In the genomic region with DNA sequence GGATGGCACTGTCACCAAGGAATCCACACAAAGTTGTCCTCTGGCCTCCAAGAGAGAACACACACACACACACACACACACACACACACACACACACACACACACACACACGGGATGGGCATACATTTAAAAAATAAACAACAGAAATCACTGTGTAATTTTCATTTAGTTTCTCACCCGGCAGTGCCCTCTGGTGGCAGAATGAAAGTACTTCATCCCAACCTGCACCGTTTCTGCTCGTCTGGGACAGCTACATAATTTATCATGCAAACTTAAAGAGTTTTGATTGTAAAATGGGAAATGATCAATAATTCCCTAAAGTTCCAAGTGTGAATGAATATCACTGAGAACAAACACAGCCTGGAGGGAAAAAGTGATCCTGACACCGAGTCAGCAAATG, we compare ENCODE assay signal across 7 mouse cellular contexts.
DNase-seq lines count a peak whose midpoint lies in the region; ATAC-seq and TF ChIP-seq lines count a peak whose summit lies in the region.

No protein-coding gene starts in this region.

- ATAC-seq in intestine, postnatal 0 days: no peak
- ATAC-seq in intestine, embryonic 16.5 days: no peak
- peak; percentile 53 for ATAC-seq in CD4-positive, CD25-positive, alpha-beta regulatory T cell, adult 4 months

- no peak overlapping the region for H3K4me3 ChIP-seq in intestine, postnatal 0 days (ENCODE audit: low read depth, low read length)
- no peak overlapping the region for H3K4me3 ChIP-seq in intestine, embryonic 16.5 days (ENCODE audit: low read length)

- H3K36me3 ChIP-seq in intestine, postnatal 0 days (ENCODE audit: control insufficient read depth, insufficient read depth): no peaks in the 10 kb centered on the region
- H3K36me3 ChIP-seq in intestine, embryonic 16.5 days (ENCODE audit: control insufficient read depth, insufficient read depth, low read length): no peaks in the 10 kb centered on the region

- 10% methylated on average over 5 of the region's 5 CpGs for whole genome bisulfite sequencing in intestine, postnatal 0 days
- WGBS in intestine, embryonic 16.5 days: 11% methylated on average over 5 of the region's 5 CpGs

- H3K27me3 ChIP-seq in intestine, postnatal 0 days (replicated peaks; ENCODE audit: control insufficient read depth, insufficient read depth, low read length): no peaks in the 10 kb centered on the region
- no peaks in the 10 kb centered on the region for H3K27me3 ChIP-seq in intestine, embryonic 16.5 days (replicated peaks; ENCODE audit: control insufficient read depth, insufficient read depth, low read length)

- intact Hi-C loops in left cerebral cortex, postnatal 4 days (cut with DNase I): loop anchor here (5.0 to 10.0 kb wide), 2 partner anchors 194 to 336 kb away; a partner anchor contains a TSS

- H3K9ac ChIP-seq in intestine, postnatal 0 days (ENCODE audit: low read depth, low read length): no peak overlapping the region
- no peak overlapping the region for H3K9ac ChIP-seq in intestine, embryonic 16.5 days (ENCODE audit: low read depth, low read length)

- no peak overlapping the region for H3K4me2 ChIP-seq in intestine, postnatal 0 days (replicated peaks; ENCODE audit: low read depth)
- H3K4me2 ChIP-seq in intestine, embryonic 16.5 days (ENCODE audit: low read depth, low read length): no peak overlapping the region

- DNase-seq in NIH3T3 (ENCODE audit: low read depth): peak; percentile 69
- DNase-seq in embryo, embryonic 10.5 days (ENCODE audit: low spot score): peak; percentile 71
- DNase-seq in left cerebral cortex, postnatal 4 days: peak; percentile 50
- peak; percentile 55 for DNase-seq in right cerebral cortex, postnatal 14 days

- H3K9me3 ChIP-seq in intestine, postnatal 0 days (ENCODE audit: control insufficient read depth): no peaks in the 10 kb centered on the region
- H3K9me3 ChIP-seq in intestine, embryonic 16.5 days (ENCODE audit: control insufficient read depth, low read length): no peaks in the 10 kb centered on the region

- H3K4me1 ChIP-seq in intestine, postnatal 0 days (replicated peaks; ENCODE audit: control insufficient read depth, insufficient read depth, low read length): no peaks in the 10 kb centered on the region
- no peaks in the 10 kb centered on the region for H3K4me1 ChIP-seq in intestine, embryonic 16.5 days (ENCODE audit: control insufficient read depth, insufficient read depth, low read length)

- peak; percentile 83 for TF ChIP-seq CTCF in intestine, postnatal 0 days (IDR thresholded peaks at IDR 0.05; ENCODE audit: low read depth)

- H3K27ac ChIP-seq in intestine, postnatal 0 days (ENCODE audit: low read depth, low read length): no peak overlapping the region
- no peak overlapping the region for H3K27ac ChIP-seq in intestine, embryonic 16.5 days (ENCODE audit: low read length)
